7 mouse cellular contexts compared by ENCODE assay signal in the genomic region with DNA sequence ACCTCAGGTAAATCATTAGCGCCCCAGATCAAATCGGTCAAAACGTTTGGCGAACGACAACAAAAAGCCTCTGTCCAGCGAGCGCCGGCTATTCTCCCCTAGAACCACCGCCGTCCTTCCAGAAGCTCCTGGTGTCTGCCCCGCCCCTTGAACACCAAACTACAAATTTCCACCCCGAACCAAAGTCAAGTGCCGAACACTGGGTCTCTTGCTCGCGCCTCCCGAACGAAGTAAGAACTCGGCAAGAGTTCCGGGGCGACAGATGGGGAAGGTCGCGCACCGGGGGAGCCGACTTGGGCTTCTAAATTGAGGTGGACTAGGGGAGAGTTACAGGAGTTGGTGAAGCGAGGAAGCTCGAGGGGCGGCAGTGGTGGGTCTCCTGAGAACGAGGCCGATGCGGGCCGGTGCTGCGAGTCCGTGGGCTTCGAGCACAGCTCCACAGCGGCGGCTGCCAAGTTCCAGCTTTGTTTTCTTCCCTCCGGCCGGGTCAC. TPM values are rescaled to one million over a fixed set of nuclear protein-coding genes. Genes with fewer than 3 reads are reported as not detected.
DNase-seq lines count a peak whose midpoint lies in the region; ATAC-seq and TF ChIP-seq lines count a peak whose summit lies in the region.

Tubgcp4 (plus strand) TSS at position 174 of the 491 bp plus-strand sequence.

- peak; percentile 39 for ATAC-seq in heart, embryonic 16.5 days (replicated peaks; ENCODE audit: extremely low read depth, insufficient read depth, low FRiP score)

- H3K4me1 ChIP-seq in embryonic fibroblast, embryonic 13.5 days (ENCODE audit: control insufficient read depth, insufficient read depth, low read length), result no peaks in the 10 kb centered on the region; the same call in 1 of the 2 replicates
- peaks cover 18% of the 10 kb centered on the region for H3K4me1 ChIP-seq in heart, embryonic 16.5 days (ENCODE audit: control insufficient read depth, insufficient read depth, low read length)
- H3K4me1 ChIP-seq in lung, adult 2 months (ENCODE audit: control insufficient read depth, insufficient read depth, low read length), result peaks cover 6% of the 10 kb centered on the region

- peak within 1 kb of the TSS; percentile 74 for H3K27ac ChIP-seq in embryonic fibroblast, embryonic 13.5 days (ENCODE audit: insufficient read depth, low read length)
- H3K27ac ChIP-seq in heart, embryonic 16.5 days (ENCODE audit: low read length), result peak within 1 kb of the TSS; percentile 90

- peak within 1 kb of the TSS; percentile 89 for H3K9ac ChIP-seq in heart, embryonic 16.5 days (ENCODE audit: low read length)

- H3K4me3 ChIP-seq in embryonic fibroblast, embryonic 13.5 days (ENCODE audit: insufficient read depth, low read length), result peak within 1 kb of the TSS; percentile 89
- H3K4me3 ChIP-seq in heart, embryonic 16.5 days (ENCODE audit: low read length), result peak within 1 kb of the TSS; percentile 97
- H3K4me3 ChIP-seq in lung, adult 2 months (replicated peaks; ENCODE audit: extremely low read depth, low read depth, low read length), result peak within 1 kb of the TSS; percentile 98

- H3K9me3 ChIP-seq in heart, embryonic 16.5 days (replicated peaks; ENCODE audit: control insufficient read depth, low read length), result no peaks in the 10 kb centered on the region

- no peaks in the 10 kb centered on the region for H3K27me3 ChIP-seq in heart, embryonic 16.5 days (ENCODE audit: control insufficient read depth, insufficient read depth, low read length)

- WGBS in heart, embryonic 16.5 days, result under 1% methylated on average over 38 of the region's 38 CpGs
- under 1% methylated on average over 36 of the region's 38 CpGs for WGBS in lung, adult 2 months

- peak; percentile 39 for DNase-seq in ES-CJ7 (ENCODE audit: low read depth, low spot score)
- peak; percentile 69 for DNase-seq in ZHBTc4 (ENCODE audit: low read depth, low spot score)
- DNase-seq in kidney, postnatal 14 days, result peak; percentile 66
- DNase-seq in lung, adult 2 months, result no peak
- peak; percentile 43 for DNase-seq in ovary, postnatal 14 days (ENCODE audit: low spot score)

- H3K4me2 ChIP-seq in heart, embryonic 16.5 days (ENCODE audit: low read depth, low read length), result peak within 1 kb of the TSS; percentile 85

- TF ChIP-seq POLR2A in embryonic fibroblast, embryonic 13.5 days (IDR thresholded peaks at IDR 0.05; ENCODE audit: low read depth, low read length), result no peak; the same call in 1 of the 2 replicates
- 0 out of 2 replicates have a peak, but pooled peaks have one; percentile 13 for TF ChIP-seq POLR2A in lung, adult 2 months (IDR thresholded peaks at IDR 0.05; ENCODE audit: borderline replicate concordance, extremely low read depth, low read depth, low read length)

- TF ChIP-seq CTCF in embryonic fibroblast, embryonic 13.5 days (IDR thresholded peaks at IDR 0.05; ENCODE audit: borderline replicate concordance, insufficient read depth, low read length), result no peak
- no peak for TF ChIP-seq CTCF in lung, adult 2 months (IDR thresholded peaks at IDR 0.05; ENCODE audit: insufficient read depth, low read length)

- peaks cover 14% of the 10 kb centered on the region for H3K36me3 ChIP-seq in heart, embryonic 16.5 days (ENCODE audit: control insufficient read depth, insufficient read depth)

RNA-seq across cellular contexts. Expression of gene Tubgcp4, which starts in this region (rescaled TPM):
- 41.5 and 48.2 TPM in 2 replicates for polyA plus RNA-seq in embryonic fibroblast, embryonic 13.5 days (2011; ENCODE audit: insufficient read length, low read depth, missing spikeins)
- polyA plus RNA-seq in heart, embryonic 16.5 days (2015; fragmentation: Nextera tagmentation; extraction: Ambion mirVana), result 34.1 and 36.1 TPM in 2 replicates
- 18.9 and 26.5 TPM in 2 replicates for polyA plus RNA-seq in lung, adult 2 months (2012; rRNA removed)
